Mouse (Mus musculus) ovary, adult 18-20 months (tissue): ENCODE results near the gene Arhgef1.

ENCODE experiments used
- DNase-seq: peaks from one replicate; pipeline ENCODE4 v3.0.0; 2022; ENCODE audit warnings: low spot score, mixed read lengths

Arhgef1 gene

GRCm38 (mm10) chr7:24902630-24903443, at the start of gene Arhgef1:
Gene Arhgef1 (plus strand): TSS chr7:24902912.
- DNase-seq = peak; percentile 35

- no peak for DNase-seq
Observed at GRCm38 (mm10) chr7:24853233-24853563, 49.5 kb upstream of the Arhgef1 start.

GRCm38 (mm10) chr7:24853695-24854094, 49.0 kb upstream of the Arhgef1 start:
- no peak for DNase-seq

GRCm38 (mm10) chr7:24856460-24857120, 46.1 kb upstream of the Arhgef1 start:
- no peak for DNase-seq

- no peak for DNase-seq
Observed at GRCm38 (mm10) chr7:24859234-24859633, 43.5 kb upstream of the Arhgef1 start.

GRCm38 (mm10) chr7:24861913-24862312, 40.8 kb upstream of the Arhgef1 start, which contains the start of gene Gm9844:
Gene Gm9844 (plus strand): TSS chr7:24862213.
- DNase-seq = no peak

- no peak for DNase-seq
Observed at GRCm38 (mm10) chr7:24862853-24863252, 39.9 kb upstream of the Arhgef1 start.

GRCm38 (mm10) chr7:24864156-24864555, 38.6 kb upstream of the Arhgef1 start:
- DNase-seq = no peak

- DNase-seq = no peak
Observed at GRCm38 (mm10) chr7:24869080-24869479, 33.6 kb upstream of the Arhgef1 start.

- DNase-seq = no peak
Observed at GRCm38 (mm10) chr7:24869532-24870165, 33.1 kb upstream of the Arhgef1 start, which contains the start of the genes Lypd4 and Dmrtc2. Gene Lypd4 (minus strand): TSS chr7:24869941. Gene Dmrtc2 (plus strand): TSS chr7:24870057.

- DNase-seq = no peak
Observed at GRCm38 (mm10) chr7:24877588-24877987, 25.1 kb upstream of the Arhgef1 start.

- no peak for DNase-seq
Observed at GRCm38 (mm10) chr7:24879620-24880019, 23.1 kb upstream of the Arhgef1 start.

- DNase-seq = no peak
Observed at GRCm38 (mm10) chr7:24882416-24883199, 20.1 kb upstream of the Arhgef1 start.

- DNase-seq = peak; percentile 98
Observed at GRCm38 (mm10) chr7:24883896-24884692, 18.6 kb upstream of the Arhgef1 start, which contains the start of gene Rps19. Gene Rps19 (plus strand): TSS chr7:24884371.

- DNase-seq = no peak
Observed at GRCm38 (mm10) chr7:24884693-24885291, 17.9 kb upstream of the Arhgef1 start.

- DNase-seq = no peak
Observed at GRCm38 (mm10) chr7:24885468-24886307, 17.0 kb upstream of the Arhgef1 start.

- no peak for DNase-seq
Observed at GRCm38 (mm10) chr7:24886308-24886633, 16.4 kb upstream of the Arhgef1 start.

- no peak for DNase-seq
Observed at GRCm38 (mm10) chr7:24887096-24887495, 15.6 kb upstream of the Arhgef1 start.

GRCm38 (mm10) chr7:24889431-24890220, 13.1 kb upstream of the Arhgef1 start:
- no peak for DNase-seq
